Mouse (Mus musculus): ENCODE measurements around the gene Patl1.
A peak's percentile ranks its signal among the peaks of the same experiment; 100 is the strongest.
"Not testable (repeated sequence)": the region's sequence is repeated elsewhere in the genome, so short reads cannot be mapped to it uniquely, and the experiment has no call there.

Patl1 gene

DNA sequence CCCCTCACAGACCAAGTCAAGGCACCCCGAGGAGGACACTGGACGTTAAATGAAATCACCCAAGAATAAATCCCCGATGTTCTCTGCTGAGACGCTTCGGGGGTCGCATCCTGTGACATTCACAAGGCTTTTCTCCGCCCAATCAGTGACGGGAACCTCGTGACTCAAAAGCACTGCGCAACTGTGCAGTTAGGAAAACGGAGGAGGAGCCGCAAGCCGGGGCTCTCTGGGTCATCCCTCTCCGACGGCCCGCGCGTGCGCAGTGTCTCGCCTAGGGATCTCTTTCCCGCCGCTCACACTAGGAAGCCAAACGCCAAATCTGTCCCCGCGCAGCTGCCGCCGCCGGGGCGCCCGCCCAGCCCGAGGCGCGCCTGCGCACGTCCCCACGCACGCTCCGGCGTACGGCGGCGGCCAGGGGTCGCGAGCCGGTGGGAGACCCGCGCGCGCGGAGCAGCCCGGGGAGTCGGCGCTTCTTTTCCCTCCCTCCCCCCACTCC lies at the start of gene Patl1:
TSS of gene Patl1 (plus strand) at position 363 of the 496 bp plus-strand sequence.
- peak; percentile 98 to 99 for DNase-seq

DNA sequence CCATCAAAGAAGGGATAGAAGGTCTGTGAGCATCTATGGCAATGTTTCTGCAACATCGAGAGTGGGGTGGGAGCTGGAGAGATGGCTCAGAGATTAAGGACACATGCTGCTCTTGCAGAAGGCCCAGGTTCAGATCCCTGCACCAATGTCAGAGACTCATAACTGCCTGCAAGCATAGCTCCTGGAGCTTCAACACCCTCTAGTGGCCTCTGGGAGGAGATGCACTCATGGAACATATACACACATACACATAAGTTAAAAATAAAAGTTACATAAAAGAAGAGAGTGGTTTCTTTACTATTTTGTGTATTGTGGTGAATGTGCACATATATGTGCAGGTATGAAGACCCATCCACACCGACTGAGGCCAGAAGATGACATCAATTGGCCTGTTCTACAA lies 44.4 kb upstream of the Patl1 start:
- no peak for DNase-seq

DNA sequence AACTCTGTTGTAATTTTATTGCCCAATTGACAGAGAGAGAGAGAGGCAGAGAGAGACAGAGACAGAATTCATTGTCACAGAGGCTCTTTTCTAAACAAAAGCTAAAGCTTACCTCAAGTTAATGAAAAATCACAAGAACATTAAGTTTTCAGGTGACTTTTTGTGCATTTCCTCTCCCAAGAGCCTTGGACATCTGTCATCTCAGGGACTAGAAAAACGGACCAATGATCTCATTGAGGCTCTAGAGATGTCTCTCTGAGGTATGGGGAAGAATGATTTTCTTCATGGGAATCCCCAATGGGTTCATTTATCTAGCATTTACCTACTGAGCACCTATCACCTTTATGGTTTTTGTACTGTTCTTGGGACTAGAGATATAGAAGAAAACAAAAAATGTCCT lies 37.2 kb upstream of the Patl1 start, which contains the start of gene Olfr1419:
TSS of gene Olfr1419 (minus strand) at position 101 of the 400 bp plus-strand sequence.
- no peak for DNase-seq

DNA sequence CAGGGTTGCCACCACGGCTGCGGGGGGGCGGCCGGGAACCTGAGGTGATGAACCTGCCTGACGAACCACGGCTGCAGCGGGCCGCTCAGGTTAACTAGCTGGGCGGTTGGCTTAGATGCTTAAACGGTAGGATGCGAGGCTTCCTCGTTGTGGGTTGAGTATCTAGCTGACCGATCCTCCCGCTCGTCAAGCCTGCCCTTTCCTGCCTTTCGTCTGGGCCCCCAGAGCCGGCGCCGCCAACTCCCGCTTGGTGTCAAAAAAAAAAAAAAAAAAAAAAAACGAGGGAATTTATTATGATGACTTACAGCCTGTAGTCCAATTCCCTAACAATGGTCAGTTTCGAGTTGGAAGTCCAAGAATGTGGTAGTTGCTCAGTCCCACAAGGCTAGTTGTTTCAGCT lies 33.8 kb upstream of the Patl1 start:
- DNase-seq: not testable (repeated sequence)

DNA sequence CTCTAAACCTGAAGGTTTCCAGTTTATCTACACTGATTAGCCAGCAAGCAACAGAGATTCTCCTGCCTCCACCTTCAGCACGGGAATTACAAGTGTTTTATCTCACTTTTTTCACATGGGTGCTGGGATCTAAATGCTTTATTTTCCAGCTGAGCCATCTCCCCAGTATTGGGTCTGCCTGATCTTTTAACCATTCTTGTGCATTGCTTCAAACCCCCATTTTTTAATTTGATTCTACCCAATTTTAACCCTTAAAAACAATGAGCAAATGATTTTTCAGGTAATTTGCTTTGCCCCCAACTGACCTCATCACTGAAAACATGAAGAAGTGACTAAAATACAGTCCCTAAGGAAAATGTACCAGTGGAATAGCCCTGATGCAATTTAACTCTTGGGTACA lies 25.9 kb upstream of the Patl1 start, which contains the start of gene Olfr1420:
TSS of gene Olfr1420 (plus strand) at position 301 of the 400 bp plus-strand sequence.
- no peak for DNase-seq

DNA sequence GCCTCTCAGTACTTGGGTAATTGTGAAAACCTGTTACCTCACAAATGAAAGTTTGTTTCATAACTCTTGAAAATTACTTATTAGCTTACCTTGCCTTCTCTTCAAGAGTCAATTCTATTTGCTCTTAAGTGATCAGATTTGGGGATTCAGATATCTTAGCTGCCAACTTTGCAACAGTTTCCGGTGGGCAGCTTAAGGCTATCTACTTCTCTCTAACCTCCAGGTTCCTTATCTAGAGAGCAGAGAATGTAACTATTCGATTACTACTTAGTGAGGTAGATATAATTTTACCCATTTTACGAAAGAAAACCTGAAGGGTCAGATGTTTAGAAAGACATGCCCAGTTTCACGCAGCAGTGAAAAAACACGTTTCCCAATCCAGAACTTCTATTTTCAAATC lies 1.2 kb upstream of the Patl1 start:
- DNase-seq: no peak

DNA sequence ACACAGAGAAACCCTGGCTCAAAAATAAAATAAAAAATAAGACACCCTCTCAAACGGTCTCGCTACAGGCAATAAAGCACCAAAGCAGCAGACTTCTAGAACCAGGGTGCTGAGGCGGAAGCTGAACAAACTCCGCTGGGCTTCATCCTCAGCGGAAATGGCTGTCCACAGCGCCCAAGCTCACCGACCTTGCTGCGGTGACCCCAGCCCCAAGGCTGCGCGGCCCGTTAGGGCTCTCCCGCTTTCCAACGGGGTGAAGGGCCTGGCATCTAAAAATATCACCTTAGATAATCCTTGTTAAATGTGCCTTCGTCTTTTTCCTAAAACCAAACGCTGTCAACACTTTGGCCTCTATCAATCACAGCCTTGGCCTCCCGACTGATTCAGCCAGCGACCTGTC lies 596 bp upstream of the Patl1 start:
- peak; percentile 42 to 50 for DNase-seq

DNA sequence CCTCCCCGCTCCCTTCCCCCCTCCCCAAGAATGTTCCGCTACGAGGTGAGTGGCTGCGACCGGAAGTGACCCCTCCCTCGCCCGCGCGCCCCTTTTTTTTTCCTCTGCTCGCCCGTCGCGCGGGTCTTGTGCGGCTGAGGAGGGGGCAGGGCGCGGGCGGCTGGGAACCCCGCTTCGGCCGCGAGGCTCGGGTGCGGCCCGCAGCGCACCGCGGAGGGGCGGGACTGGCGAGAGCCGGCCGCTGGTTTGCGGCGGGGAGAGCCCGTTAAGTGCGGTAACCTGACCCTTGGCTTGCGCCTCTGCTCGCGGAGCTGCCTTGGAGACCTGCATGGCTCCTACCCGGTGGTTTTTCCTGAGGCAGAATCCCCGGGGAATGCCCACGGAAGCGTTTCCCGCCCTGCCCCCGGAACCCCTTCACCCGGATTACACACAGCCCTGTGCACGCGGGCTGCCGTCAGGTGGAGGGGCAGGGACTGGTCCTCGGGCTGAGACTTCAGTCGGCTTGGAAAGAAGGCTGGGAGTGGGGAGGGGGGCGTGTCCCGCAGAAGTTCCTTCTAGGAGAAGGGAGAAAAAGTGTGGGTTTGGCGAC lies 428 bp downstream of the Patl1 start:
- peak; percentile 73 to 80 for DNase-seq

DNA sequence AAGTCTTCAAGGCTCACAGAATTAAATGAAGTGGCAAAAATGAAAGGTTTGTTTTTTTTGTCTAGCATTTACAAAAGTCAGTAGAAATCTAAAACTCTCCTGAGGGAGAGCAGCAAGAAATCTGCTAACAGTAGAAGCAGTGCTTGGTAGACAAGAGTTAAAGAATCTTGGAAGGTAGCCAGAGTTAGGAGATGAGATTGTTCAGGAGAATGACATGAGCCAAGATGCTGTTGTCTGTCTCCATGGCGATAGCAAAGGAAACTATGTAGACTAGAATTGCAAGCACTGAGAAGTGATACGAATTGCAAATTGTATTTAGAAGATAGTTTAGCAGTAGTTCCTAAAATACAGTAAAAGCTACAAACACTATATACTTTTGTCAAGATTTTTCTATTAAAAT lies 3.6 kb downstream of the Patl1 start:
- DNase-seq: peak in 1 of 2 experiments; percentile 6

DNA sequence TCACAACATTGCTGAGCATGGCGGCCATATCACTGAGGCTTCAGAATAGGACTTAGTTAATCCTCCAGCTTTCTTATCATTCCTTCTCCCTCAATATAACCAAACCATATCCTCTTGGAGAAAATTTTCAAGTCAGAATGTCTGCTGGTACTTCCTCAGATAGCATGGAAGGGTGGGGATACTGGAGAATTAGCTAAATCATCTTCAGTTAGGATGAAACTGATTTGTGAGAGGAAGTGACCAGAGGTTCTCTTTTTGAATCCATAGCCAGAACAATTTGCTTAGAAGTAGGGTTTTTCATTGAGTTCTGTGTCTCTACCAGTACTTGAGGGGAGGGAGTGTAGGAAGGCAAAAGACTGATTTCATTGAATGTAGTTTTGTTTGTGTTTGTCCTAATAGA lies 9.9 kb downstream of the Patl1 start:
- DNase-seq: no peak

DNA sequence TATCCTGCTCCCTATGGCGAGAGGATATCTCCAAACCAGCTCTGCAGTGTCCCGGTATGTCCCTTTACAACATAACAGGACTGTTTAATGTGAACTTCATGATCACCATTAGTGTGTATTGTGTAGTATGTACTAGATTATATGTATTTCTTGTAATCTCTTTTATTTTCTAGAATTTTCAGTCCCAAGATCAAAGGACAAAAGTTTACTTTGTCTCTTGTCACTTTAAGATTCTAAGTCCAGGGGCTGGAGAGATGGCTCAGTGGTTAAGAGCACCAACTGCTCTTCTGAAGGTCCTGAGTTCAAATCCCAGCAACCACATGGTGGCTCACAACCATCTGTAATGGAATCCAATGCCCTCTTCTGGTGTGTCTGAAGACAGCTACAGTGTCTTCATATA lies 10.3 kb downstream of the Patl1 start:
- not testable (repeated sequence) for DNase-seq

DNA sequence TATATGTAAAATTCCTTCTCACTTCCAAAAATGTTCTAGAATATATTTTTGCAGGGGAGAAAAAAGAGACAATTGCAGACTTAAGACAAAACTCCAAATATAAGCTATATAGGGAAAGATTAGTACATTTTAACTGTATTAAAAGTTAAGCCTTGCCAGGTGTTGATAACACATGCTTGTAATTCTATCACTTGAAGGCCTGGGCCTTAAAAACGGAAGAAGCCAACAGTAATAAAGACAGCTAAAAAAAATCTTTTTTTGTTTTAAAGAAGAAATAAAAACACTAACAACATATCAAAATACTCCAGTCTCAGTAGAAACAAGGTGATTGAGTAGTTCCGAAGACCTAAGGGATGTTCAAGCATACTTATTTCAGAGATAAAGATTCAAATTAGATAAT lies 14.2 kb downstream of the Patl1 start:
- no peak for DNase-seq

DNA sequence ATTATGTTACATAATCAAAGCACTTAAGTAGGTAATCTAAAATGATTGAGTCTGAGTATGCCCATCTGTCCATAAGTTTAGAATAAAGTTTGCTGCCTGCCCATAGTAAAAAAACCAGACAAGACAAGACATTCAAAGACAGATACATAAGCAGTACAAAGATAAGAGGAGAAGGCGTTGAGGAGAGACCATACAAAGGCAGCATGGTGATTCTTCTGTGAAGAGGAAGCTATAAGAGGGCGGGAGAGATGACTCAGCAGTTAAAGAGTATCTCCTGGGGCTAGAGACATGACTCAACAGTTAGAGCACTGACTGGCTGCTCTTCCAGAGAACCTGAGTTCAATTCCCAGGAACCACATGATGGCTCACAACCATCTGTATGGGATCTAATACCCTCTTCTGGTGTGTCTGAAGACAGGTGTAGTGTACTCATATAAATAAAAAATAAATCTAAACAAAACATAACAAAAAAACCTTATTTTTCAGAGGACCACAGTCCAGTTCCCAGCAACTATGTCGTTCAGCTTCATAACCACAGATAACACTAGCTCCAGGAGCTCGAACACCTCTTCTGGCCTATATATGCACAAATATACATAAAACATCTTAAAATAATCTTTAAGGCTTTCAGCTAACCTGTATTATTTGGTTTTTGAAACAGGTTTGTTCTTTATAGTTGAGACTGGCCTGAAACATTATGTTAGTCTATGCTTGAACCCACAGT lies 16.0 kb downstream of the Patl1 start:
- no peak for DNase-seq

DNA sequence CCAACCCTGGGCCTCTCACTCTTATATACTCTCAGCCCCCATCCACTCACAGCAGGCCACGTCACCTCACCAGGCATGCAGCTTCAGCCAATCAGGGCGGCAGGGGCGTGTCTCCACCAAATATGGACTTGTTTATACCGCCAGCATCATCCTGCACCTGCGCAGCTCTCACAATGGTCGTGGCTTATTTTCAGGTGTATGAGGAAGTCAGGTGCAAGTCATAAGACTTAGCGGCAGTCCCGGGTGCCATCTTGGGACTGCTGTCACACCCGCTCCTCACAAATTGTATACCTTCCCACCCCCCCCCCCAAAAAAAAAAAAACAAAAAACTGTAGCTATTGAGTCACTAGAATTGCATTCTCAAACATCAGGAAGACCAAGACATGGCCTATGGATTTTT lies 34.3 kb downstream of the Patl1 start:
- not testable (repeated sequence) for DNase-seq

DNA sequence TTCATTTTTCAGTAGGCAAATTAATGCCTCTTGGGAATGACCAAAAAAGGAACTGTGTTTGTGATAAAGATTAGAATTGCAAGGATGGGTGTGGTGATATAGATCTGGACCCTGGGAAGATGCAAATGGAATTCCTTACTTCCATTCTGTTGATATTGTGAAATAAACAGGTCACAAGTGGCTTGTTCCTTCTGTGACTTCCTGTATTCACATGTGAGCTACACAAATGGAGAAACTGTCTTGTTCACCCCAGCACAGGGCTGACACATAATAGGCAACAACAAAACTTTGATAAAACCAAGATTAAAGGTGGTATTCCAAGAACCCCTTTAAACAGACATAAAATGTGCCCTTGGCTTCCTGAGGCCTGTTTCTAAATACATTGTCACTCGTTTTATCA lies 37.7 kb downstream of the Patl1 start:
- DNase-seq: no peak

DNA sequence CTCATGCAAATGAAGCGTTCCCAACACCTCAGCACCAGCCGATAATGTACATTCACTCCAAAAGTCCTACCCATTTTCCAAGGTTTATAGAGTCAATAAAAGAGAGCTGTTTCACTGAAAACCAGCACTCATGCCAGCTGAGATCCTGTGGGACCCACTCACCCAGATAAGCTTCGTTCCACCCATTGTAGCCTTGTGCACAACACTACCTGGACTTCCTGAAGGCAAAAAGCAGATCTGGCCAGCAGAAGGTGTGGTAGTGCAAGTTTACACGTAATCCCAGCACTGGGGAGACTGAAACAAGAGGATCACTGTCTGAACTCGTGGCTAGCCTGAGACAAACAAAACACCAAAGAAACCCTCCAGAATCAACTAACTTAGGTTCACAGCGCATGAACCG lies 38.5 kb downstream of the Patl1 start:
- no peak for DNase-seq

DNA sequence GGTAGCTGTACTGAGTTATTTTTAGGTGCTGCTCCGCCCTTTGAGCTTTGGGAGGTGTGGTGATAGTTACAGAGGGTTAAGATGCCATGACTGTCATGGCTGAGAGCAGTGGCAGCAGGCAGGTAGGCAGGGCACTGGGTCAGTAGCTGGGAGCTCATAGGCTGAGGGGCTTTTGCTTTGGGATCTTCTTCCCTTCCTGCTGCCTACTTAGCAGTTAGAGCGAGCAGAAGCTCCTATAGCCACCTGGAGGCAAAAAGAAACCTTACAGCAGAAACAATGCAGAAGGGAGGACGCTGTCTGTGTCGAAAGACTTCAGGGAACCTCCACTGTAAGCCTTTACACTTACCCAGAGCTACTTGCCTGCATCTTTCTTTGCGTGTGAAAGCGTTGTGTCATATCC lies 42.0 kb downstream of the Patl1 start:
- DNase-seq: no peak

DNA sequence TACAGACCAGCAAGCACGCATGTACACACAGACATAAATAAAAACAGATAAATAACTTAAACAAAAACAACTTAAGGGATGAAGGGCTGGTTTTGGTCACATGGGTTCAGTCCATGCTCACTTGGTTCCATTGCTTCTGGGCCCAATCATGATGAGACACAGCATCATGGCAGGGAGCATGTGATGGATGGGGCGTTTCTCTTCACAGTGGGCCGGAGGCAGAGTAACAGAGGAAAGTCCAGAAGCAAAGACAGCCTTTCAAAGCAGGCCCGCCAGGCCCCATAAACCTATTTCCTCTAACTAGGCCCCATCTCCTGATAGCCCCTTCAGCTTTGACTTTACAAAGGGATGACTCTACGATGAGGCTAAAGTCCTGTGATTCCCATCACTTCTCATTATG lies 44.4 kb downstream of the Patl1 start:
- no peak for DNase-seq

DNA sequence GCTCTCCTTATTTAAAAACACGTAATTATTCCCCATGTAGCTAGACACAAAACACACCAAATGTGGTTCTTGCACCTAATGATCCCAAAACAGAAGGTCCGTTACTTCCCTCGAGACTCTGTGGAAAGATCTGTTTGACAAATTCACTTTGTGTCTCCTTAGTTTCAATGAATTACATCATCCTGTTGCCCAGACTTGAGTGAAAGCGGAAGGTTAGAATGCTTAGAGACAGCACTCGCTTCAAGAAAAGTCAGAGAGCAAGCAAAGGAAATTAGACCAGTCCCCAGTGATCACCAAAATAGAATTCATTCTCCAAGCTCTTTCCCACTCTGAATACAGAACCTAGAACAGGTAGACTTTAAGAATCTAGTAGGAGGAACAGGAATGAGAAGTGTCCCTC lies 45.2 kb downstream of the Patl1 start:
- no peak for DNase-seq

DNA sequence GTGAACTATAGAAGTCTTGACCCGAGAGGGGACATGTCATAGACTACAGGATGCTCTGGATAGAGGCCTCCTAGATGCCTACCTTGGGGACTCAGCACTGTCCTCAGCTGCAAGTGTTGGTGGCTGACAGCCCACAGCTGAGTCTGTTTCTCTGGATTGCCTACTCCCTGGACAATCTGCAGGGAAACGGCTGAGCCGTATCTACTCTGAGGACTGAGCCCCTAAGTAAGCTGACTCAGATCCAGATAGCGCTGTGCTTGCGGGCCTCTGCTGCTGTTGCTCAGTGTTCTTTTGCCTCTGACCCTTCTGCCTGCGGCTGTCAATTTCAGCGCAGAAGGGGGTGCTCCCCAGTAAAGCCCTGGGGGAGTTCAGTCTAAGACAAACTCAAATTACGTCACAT lies 45.6 kb downstream of the Patl1 start:
- DNase-seq: no peak

DNA sequence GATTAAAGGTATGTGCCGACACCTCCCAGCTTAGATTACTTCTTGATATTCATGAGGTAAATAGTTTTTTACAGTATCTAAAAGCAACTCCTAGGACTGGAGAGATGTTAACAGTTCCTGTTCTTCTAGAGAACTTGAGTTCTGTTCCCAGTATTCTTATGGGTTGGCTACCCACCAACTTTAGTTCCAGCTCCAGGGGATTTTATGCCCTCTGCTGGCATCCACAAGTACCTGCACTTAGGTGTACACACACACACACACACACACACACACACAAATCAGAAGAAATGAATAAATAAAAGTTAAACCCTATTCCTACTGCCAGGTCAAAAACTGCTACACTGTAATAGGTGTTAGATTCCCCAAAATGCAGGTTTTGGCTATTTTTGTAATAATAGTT lies 52.1 kb downstream of the Patl1 start:
- no peak for DNase-seq

DNA sequence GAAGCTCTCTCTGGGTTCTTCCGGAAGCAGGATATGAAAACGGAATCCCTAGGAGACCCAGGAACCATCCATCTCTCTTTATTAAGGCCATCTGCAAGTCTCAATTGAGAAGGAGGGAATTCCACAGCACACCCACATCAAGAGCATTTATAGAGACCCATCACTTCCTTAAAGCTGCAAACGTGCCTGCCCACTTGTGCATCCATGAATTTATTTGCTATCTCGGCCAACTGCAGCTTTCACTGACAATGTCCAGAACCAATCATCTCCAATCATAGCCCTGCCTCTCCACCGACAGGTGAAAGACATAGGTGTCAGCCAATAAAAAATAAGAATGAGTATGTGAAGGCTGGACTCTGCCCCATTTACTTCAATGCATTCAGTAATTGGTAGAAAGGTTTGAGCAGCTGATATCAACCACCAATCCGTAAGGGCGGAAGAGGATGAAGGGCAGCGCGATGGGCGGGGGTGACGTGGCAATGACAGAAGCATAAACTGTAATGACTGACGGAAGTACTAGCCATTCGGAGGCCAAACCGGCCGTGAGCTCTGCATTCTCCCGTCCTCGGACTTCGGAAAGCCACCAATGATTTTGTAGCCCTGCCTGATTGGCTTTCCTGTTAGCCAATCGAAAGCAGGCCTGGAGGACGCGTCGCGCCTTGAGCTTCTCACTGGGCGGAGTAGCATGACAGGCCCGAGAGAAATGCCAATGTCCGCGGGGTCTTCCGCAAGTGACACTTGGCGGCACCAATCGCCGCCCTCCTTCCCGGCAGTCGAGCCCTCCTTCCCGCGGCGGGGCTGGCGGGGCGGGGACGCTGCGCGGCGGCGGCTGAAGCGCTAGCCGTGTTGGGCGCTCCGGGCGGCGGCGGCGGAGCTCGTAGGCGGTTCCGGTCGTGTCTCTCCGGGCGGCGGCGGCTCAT lies 53.1 kb downstream of the Patl1 start, which contains the start of gene Osbp:
TSS of gene Osbp (plus strand) at position 919 of the 920 bp plus-strand sequence.
- DNase-seq: peak; percentile 100

DNA sequence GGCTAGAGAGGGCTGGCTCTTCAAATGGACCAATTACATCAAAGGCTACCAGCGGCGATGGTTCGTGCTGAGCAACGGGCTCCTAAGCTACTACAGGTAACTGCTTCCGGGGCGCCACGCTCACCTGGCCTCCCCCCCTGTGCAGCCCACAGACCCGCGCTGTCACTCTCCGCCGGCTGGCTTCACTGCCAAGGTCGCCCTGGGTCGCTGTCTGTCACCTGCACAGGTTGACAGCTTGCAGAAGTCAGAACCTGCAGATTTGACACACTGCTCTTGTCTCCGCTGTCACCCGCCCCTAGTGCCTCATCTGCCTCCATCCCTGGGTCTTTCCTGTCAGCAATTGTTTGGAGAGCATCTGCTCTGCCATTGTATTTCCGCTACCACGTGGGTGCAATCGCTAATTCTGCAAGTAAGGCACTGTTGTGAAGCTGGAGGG lies 54.0 kb downstream of the Patl1 start:
- peak; percentile 48 to 55 for DNase-seq
